Comparison of ENCODE assay signal across 9 mouse cellular contexts in genomic region chr9:81633437-81633973, GRCm38 (mm10). TPM values are rescaled to one million over a fixed set of nuclear protein-coding genes. Genes with fewer than 3 reads are reported as not detected.
DNase-seq lines count a peak whose midpoint lies in the region; ATAC-seq and TF ChIP-seq lines count a peak whose summit lies in the region.
"Had no signal": no experiment of that assay in that cellular context is flagged by ENCODE, and none has a peak within 500 bp of the region (broad histone marks: within the 10 kb centered on the region; RNA-seq: fewer than 3 reads in every experiment).

Htr1b (minus strand) TSS chr9:81633828.

- no peaks in the 10 kb centered on the region for H3K9me3 ChIP-seq in ES-Bruce4 (replicated peaks; ENCODE audit: control insufficient read depth, insufficient read depth, low read length, poor library complexity, severe bottlenecking)
- H3K9me3 ChIP-seq in forebrain, embryonic 15.5 days, result no peaks in the 10 kb centered on the region
- H3K9me3 ChIP-seq in hindbrain, postnatal 0 days (ENCODE audit: low read length), result no peaks in the 10 kb centered on the region
- no peaks in the 10 kb centered on the region for H3K9me3 ChIP-seq in midbrain, embryonic 10.5 days (replicated peaks)

- DNase-seq in hindbrain, postnatal 0 days (ENCODE audit: low spot score), result peak; percentile 72
- DNase-seq in left cerebral cortex, adult 8-10 months (ENCODE audit: low spot score in 2 of 2), result peak; percentile 37 to 51
- peak; percentile 68 for DNase-seq in midbrain, embryonic 10.5 days (ENCODE audit: low spot score)
- peak; percentile 16 for DNase-seq in thymus, postnatal 25 days
- DNase-seq in T-cell, adult 2 months (ENCODE audit: low spot score), result no peak

- H3K27ac ChIP-seq in ES-Bruce4 (ENCODE audit: insufficient read depth, low read length), result no peak within 1 kb of the TSS
- H3K27ac ChIP-seq in forebrain, embryonic 15.5 days (replicated peaks), result no peak within 1 kb of the TSS
- peak within 1 kb of the TSS; percentile 76 for H3K27ac ChIP-seq in hindbrain, postnatal 0 days
- H3K27ac ChIP-seq in midbrain, embryonic 10.5 days (replicated peaks), result peak within 1 kb of the TSS; percentile 82

- H3K4me2 ChIP-seq in forebrain, embryonic 15.5 days (replicated peaks), result peak within 1 kb of the TSS; percentile 90
- peak within 1 kb of the TSS; percentile 99 for H3K4me2 ChIP-seq in hindbrain, postnatal 0 days (ENCODE audit: low read depth, low read length)

- TF ChIP-seq CTCF in ES-Bruce4 (IDR thresholded peaks at IDR 0.05; ENCODE audit: low read depth, low read length), result no peak
- 0 out of 2 replicates have a peak, but pooled peaks have one; percentile 4 for TF ChIP-seq CTCF in hindbrain, postnatal 0 days (IDR thresholded peaks at IDR 0.05; ENCODE audit: low read depth)

- peak; percentile 15 for ATAC-seq in activated CD4-positive, CD25-positive, alpha-beta regulatory T cell, adult 4 months
- ATAC-seq in forebrain, embryonic 15.5 days (replicated peaks), result peak; percentile 76
- peak; percentile 84 for ATAC-seq in hindbrain, postnatal 0 days

- TF ChIP-seq EP300 in ES-Bruce4 (IDR thresholded peaks at IDR 0.05; ENCODE audit: insufficient read depth, low read depth, low read length), result no peak

- H3K9ac ChIP-seq in ES-Bruce4 (ENCODE audit: low read depth, poor library complexity, severe bottlenecking), result peak within 1 kb of the TSS; percentile 42
- peak within 1 kb of the TSS; percentile 55 for H3K9ac ChIP-seq in forebrain, embryonic 15.5 days (replicated peaks)
- H3K9ac ChIP-seq in hindbrain, postnatal 0 days (replicated peaks; ENCODE audit: low read length), result peak within 1 kb of the TSS; percentile 62

- no peak for TF ChIP-seq POLR2A in ES-Bruce4 (IDR thresholded peaks at IDR 0.05; ENCODE audit: insufficient read depth, low read length)

- peak within 1 kb of the TSS; percentile 93 for H3K4me3 ChIP-seq in ES-Bruce4 (ENCODE audit: low read depth, low read length)
- H3K4me3 ChIP-seq in forebrain, embryonic 15.5 days, result peak within 1 kb of the TSS; percentile 52
- H3K4me3 ChIP-seq in hindbrain, postnatal 0 days (ENCODE audit: low read length), result peak within 1 kb of the TSS; percentile 68
- peak within 1 kb of the TSS; percentile 78 for H3K4me3 ChIP-seq in midbrain, embryonic 10.5 days
- H3K4me3 ChIP-seq: erythroblast, embryonic 14.5 days had no signal

- whole genome bisulfite sequencing in forebrain, embryonic 15.5 days, result 1% methylated on average over 26 of the region's 26 CpGs
- WGBS in hindbrain, postnatal 0 days, result 0% methylated on average over 25 of the region's 26 CpGs
- WGBS in midbrain, embryonic 10.5 days, result 0% methylated on average over 26 of the region's 26 CpGs

- no peaks in the 10 kb centered on the region for H3K36me3 ChIP-seq in ES-Bruce4 (ENCODE audit: control insufficient read depth, insufficient read depth, low read length, poor library complexity, severe bottlenecking)
- H3K36me3 ChIP-seq in forebrain, embryonic 15.5 days, result no peaks in the 10 kb centered on the region
- H3K36me3 ChIP-seq in hindbrain, postnatal 0 days (ENCODE audit: insufficient read depth, low read length), result no peaks in the 10 kb centered on the region
- H3K36me3 ChIP-seq in midbrain, embryonic 10.5 days, result no peaks in the 10 kb centered on the region

- H3K4me1 ChIP-seq in ES-Bruce4 (ENCODE audit: control insufficient read depth, insufficient read depth, low read length), result no peaks in the 10 kb centered on the region
- peaks cover 30% of the 10 kb centered on the region for H3K4me1 ChIP-seq in forebrain, embryonic 15.5 days
- 0 out of 2 replicates have a peak, but pooled peaks cover 5% of the 10 kb centered on the region for H3K4me1 ChIP-seq in hindbrain, postnatal 0 days (ENCODE audit: insufficient read depth, low read length)
- peaks cover 28% of the 10 kb centered on the region for H3K4me1 ChIP-seq in midbrain, embryonic 10.5 days

- H3K27me3 ChIP-seq in ES-Bruce4 (ENCODE audit: control insufficient read depth, insufficient read depth, low read length, poor library complexity, severe bottlenecking), result peaks cover 6% of the 10 kb centered on the region
- peaks cover 43% of the 10 kb centered on the region for H3K27me3 ChIP-seq in forebrain, embryonic 15.5 days
- 0 out of 2 replicates have a peak, but pooled peaks cover 4% of the 10 kb centered on the region for H3K27me3 ChIP-seq in hindbrain, postnatal 0 days (ENCODE audit: insufficient read depth, low read length)
- peaks cover 56% of the 10 kb centered on the region for H3K27me3 ChIP-seq in midbrain, embryonic 10.5 days (ENCODE audit: low read depth, poor library complexity, severe bottlenecking)

RNA-seq across cellular contexts. Expression of gene Htr1b, which starts in this region (rescaled TPM):
- polyA plus RNA-seq in ES-Bruce4 (2011; ENCODE audit: insufficient read depth, insufficient read length, low read depth, missing spikeins), result 0.27 and 0.37 TPM in 2 replicates
- not detected for polyA plus RNA-seq in activated CD4-positive, CD25-positive, alpha-beta regulatory T cell, adult 4 months (2017; shearing (Covaris generic))
- polyA plus RNA-seq in forebrain, embryonic 15.5 days (2015; fragmentation: Nextera tagmentation; extraction: Ambion mirVana), result 1.5 and 1.6 TPM in 2 replicates
- 25.6 and 30.4 TPM in 2 replicates for total RNA-seq in hindbrain, postnatal 0 days (2014; rRNA removed)
- polyA plus RNA-seq in hindbrain, postnatal 0 days (2015; fragmentation: Nextera tagmentation; extraction: Ambion mirVana), result 5.0 and 5.3 TPM in 2 replicates
- total RNA-seq in left cerebral cortex, adult 8-10 months (2022), result 10 to 100 TPM; 12.9 to 18.2 (median 15.3) TPM
- 0.48 and 0.62 TPM in 2 replicates for polyA plus RNA-seq in midbrain, embryonic 10.5 days (2016; fragmentation: Nextera tagmentation; extraction: Ambion mirVana)
- polyA plus RNA-seq: erythroblast, embryonic 14.5 days had no signal

Comparison
In these comparisons a context has a peak if more than half of its experiments do, and no peak if none do; other contexts are left out.
1. Peak in ATAC-seq in activated CD4-positive, CD25-positive, alpha-beta regulatory T cell, adult 4 months; RNA of the gene not detected or under 1 TPM.
2. Peak in DNase-seq, H3K4me3 ChIP-seq and H3K27ac ChIP-seq in midbrain, embryonic 10.5 days; RNA of the gene not detected or under 1 TPM.
3. ATAC-seq: peak in every context shown above with its lines; median percentile 84 in hindbrain, postnatal 0 days; 76 in forebrain, embryonic 15.5 days; 15 in activated CD4-positive, CD25-positive, alpha-beta regulatory T cell, adult 4 months.